Comparison of ENCODE assay signal across 9 mouse cellular contexts in genomic region chr1:74723748-74724147, GRCm38 (mm10). TPM values are rescaled to one million over a fixed set of nuclear protein-coding genes. Genes with fewer than 3 reads are reported as not detected.
A peak's percentile ranks its signal among the peaks of the same experiment; 100 is the strongest.
DNase-seq lines count a peak whose midpoint lies in the region; TF ChIP-seq lines count a peak whose summit lies in the region.
"Had no signal": no experiment of that assay in that cellular context is flagged by ENCODE, and none has a peak within 500 bp of the region (broad histone marks: within the 10 kb centered on the region; RNA-seq: fewer than 3 reads in every experiment).

No protein-coding gene starts in this region.

- no peak for TF ChIP-seq POLR2A in lung, adult 2 months (IDR thresholded peaks at IDR 0.05; ENCODE audit: borderline replicate concordance, extremely low read depth, low read depth, low read length)

- TF ChIP-seq CTCF in lung, adult 2 months (IDR thresholded peaks at IDR 0.05; ENCODE audit: insufficient read depth, low read length), result 0 out of 2 replicates have a peak, but pooled peaks have one; percentile 28

- 82% methylated on average over 2 of the region's 2 CpGs for whole genome bisulfite sequencing in lung, adult 2 months

- no peaks in the 10 kb centered on the region for H3K4me1 ChIP-seq in lung, adult 2 months (ENCODE audit: control insufficient read depth, insufficient read depth, low read length)
- H3K4me1 ChIP-seq: liver, embryonic 13.5 days had no signal

- no peak overlapping the region for H3K4me3 ChIP-seq in lung, adult 2 months (replicated peaks; ENCODE audit: extremely low read depth, low read depth, low read length)
- H3K4me3 ChIP-seq: liver, embryonic 13.5 days had no signal

- DNase-seq in cerebellum, postnatal 14 days, result peak; percentile 8 to 53
- DNase-seq in cerebellum, postnatal 25 days, result no peak
- DNase-seq in lung, adult 2 months, result no peak
- no peak for DNase-seq in lung, postnatal 25 days (ENCODE audit: low spot score)
- DNase-seq in embryo, embryonic 10 days (ENCODE audit: low spot score), result peak; percentile 35
- DNase-seq in retina, embryonic 14.5 days (ENCODE audit: low spot score), result peak; percentile 37
- no peak for DNase-seq in right cerebral cortex, postnatal 36 days (ENCODE audit: low spot score in 2 of 2)
- no peak for DNase-seq in layer of hippocampus, adult 9-11 months
- DNase-seq: liver, embryonic 13.5 days had no signal

RNA-seq across cellular contexts. Expression of gene Cyp27a1, which starts 10.4 kb away (rescaled TPM):
- 16.9 and 25.4 TPM in 2 replicates for polyA plus RNA-seq in lung, adult 2 months (2012; rRNA removed)

RNA-seq across cellular contexts. Expression of gene Prkag3, which starts 25.3 kb away (rescaled TPM):
- polyA plus RNA-seq in lung, adult 2 months (2012; rRNA removed), result 5.9 and 11.4 TPM in 2 replicates

RNA-seq across cellular contexts. Expression of gene Wnt6, which starts 47.9 kb away (rescaled TPM):
- 0.55 and 0.65 TPM in 2 replicates for polyA plus RNA-seq in lung, adult 2 months (2012; rRNA removed)

Comparison
In these comparisons a context has a peak if more than half of its experiments do, and no peak if none do; other contexts are left out.
1. DNase-seq: peak in cerebellum, postnatal 14 days (2 of 2), embryo, embryonic 10 days (single experiment) and retina, embryonic 14.5 days (single experiment); none in cerebellum, postnatal 25 days (0 of 2), lung, adult 2 months (single experiment), lung, postnatal 25 days (single experiment), right cerebral cortex, postnatal 36 days (0 of 2) and layer of hippocampus, adult 9-11 months (single experiment).